Mouse (Mus musculus) heart, adult 2 months (tissue): ENCODE measurements around the gene Ggact.

Experiments
- CTCF ChIP-seq: fragments of 200-600 bp; IDR thresholded peaks from 2 replicates; pipeline ENCODE4 v1.8.1; 2022; ENCODE audit warnings: antibody characterized with exemption, mild to moderate bottlenecking, moderate library complexity
- POLR2A ChIP-seq: fragments of 200-500 bp; IDR thresholded peaks from 2 replicates; pipeline ENCODE4 v1.6.1; 2011; ENCODE audit warnings: mild to moderate bottlenecking, low read depth, low read length, control low read depth; ENCODE audit not compliant: insufficient read depth

GRCm38 (mm10) chr14:122891470-122891968 is 22.0 kb downstream of the Ggact start:
- TF ChIP-seq POLR2A, result no peak
- TF ChIP-seq CTCF, result no peak
